Mouse (Mus musculus) stomach, embryonic 14.5 days (tissue): ENCODE results near the gene Apopt1. TPM values are rescaled to one million over a fixed set of nuclear protein-coding genes. Genes with fewer than 3 reads are reported as not detected.
A peak's percentile ranks its signal among the peaks of the same experiment; 100 is the strongest.

ENCODE experiments used
- ATAC-seq: fragments of 200-750 bp; cut with Nextera tagmentation; 2 replicates; pipeline ENCODE4 v1.8.0; 2017; ENCODE audit warnings: low read depth, moderate TSS enrichment; ENCODE audit not compliant: insufficient number of reproducible peaks, insufficient read depth, low FRiP score
- H3K27ac ChIP-seq: fragments of 300-500 bp; sonication (generic); 2 replicates; pipeline ENCODE4 v1.5.1; 2014; ENCODE audit warnings: mild to moderate bottlenecking, low read length, moderate library complexity, mixed read lengths
- H3K27me3 ChIP-seq: fragments of 300-500 bp; sonication (generic); 2 replicates; pipeline ENCODE4 v1.6.1; 2014; ENCODE audit warnings: low read length, control low read depth, mixed read lengths; ENCODE audit not compliant: control insufficient read depth, insufficient read depth
- H3K36me3 ChIP-seq: fragments of 300-500 bp; sonication (generic); 2 replicates; pipeline ENCODE4 v1.6.1; 2014; ENCODE audit warnings: mild to moderate bottlenecking, control low read depth, low read length, moderate library complexity, mixed read lengths; ENCODE audit not compliant: control insufficient read depth, insufficient read depth
- H3K4me1 ChIP-seq: fragments of 300-500 bp; sonication (generic); 2 replicates; pipeline ENCODE4 v1.6.1; 2014; ENCODE audit warnings: low read length, control low read depth, mixed read lengths; ENCODE audit not compliant: control insufficient read depth, insufficient read depth
- H3K4me2 ChIP-seq: fragments of 300-500 bp; sonication (generic); replicated peaks from 2 replicates; pipeline ENCODE4 v1.6.1; 2014; ENCODE audit warnings: low read depth, low read length, control low read depth
- H3K4me3 ChIP-seq: fragments of 300-500 bp; sonication (generic); 2 replicates; pipeline ENCODE4 v1.5.1; 2014; ENCODE audit warnings: low read depth, low read length, control low read depth
- H3K9ac ChIP-seq: fragments of 300-500 bp; sonication (generic); replicated peaks from 2 replicates; pipeline ENCODE4 v1.6.1; 2014; ENCODE audit warnings: low read depth, mild to moderate bottlenecking, control low read depth, low read length, moderate library complexity, mixed read lengths
- H3K9me3 ChIP-seq: fragments of 300-500 bp; sonication (generic); 2 replicates; pipeline ENCODE4 v1.6.1; 2016; ENCODE audit warnings: low read depth, low read length, control low read depth; ENCODE audit not compliant: control insufficient read depth
- WGBS: fragments of 180-500 bp; shearing (Covaris S2); extraction: QIAGEN DNeasy Blood & Tissue Kit; methylation state at CpG from one replicate; pipeline ENCODE4 v1.1.7; 2014; 5-methylcytosine and 5-hydroxymethylcytosine counted together
- polyA plus RNA-seq: library from polyadenylated mRNA; unstranded; fragments of >200 nt; fragmentation: Nextera tagmentation; extraction: Ambion mirVana; gene quantifications from 2 replicates; pipeline ENCODE4 v1.2.1, GENCODE M21; 2014

Apopt1 gene
- polyA plus RNA-seq, 1 experiment from 2014 or later, result 60.8 TPM

- H3K36me3 ChIP-seq, result peaks cover 82% of the 10 kb centered on the region
- no peaks in the 10 kb centered on the region for H3K9me3 ChIP-seq
- WGBS, result 66% methylated on average over 15 of the region's 15 CpGs
- no peaks in the 10 kb centered on the region for H3K27me3 ChIP-seq
- H3K4me2 ChIP-seq, result no peak overlapping the region
- no peak overlapping the region for H3K9ac ChIP-seq
- no peak overlapping the region for H3K4me3 ChIP-seq
- no peaks in the 10 kb centered on the region for H3K4me1 ChIP-seq
- H3K27ac ChIP-seq, result no peak overlapping the region
- peak; percentile 33; the same call in 1 of the 2 replicates for ATAC-seq
Observed at GRCm38 (mm10) chr12:111785174-111785573, 72.1 kb downstream of the Apopt1 start.

- WGBS, result 85% methylated on average over 6 of the region's 6 CpGs
Observed at GRCm38 (mm10) chr12:111787015-111787414, 74.0 kb downstream of the Apopt1 start.

GRCm38 (mm10) chr12:111790090-111790489 lies 77.0 kb downstream of the Apopt1 start:
- Histone ChIP-seq H3K4me3 (no peak overlapping the region), H3K9ac (no peak overlapping the region), H3K9me3 (no peaks in the 10 kb centered on the region), H3K27me3 (no peaks in the 10 kb centered on the region), H3K27ac (no peak overlapping the region), H3K36me3 (peaks cover 81% of the 10 kb centered on the region), H3K4me2 (no peak overlapping the region), H3K4me1 (no peaks in the 10 kb centered on the region)
- no peak for ATAC-seq
- WGBS, result 92% methylated on average over 5 of the region's 5 CpGs

More at GRCm38 (mm10) chr12:111787015-111787414, 74.0 kb downstream of the Apopt1 start:
- Histone ChIP-seq H3K9me3 (no peaks in the 10 kb centered on the region), H3K4me2 (no peak overlapping the region), H3K36me3 (peaks cover 80% of the 10 kb centered on the region), H3K4me3 (no peak overlapping the region), H3K9ac (no peak overlapping the region), H3K4me1 (no peaks in the 10 kb centered on the region), H3K27me3 (no peaks in the 10 kb centered on the region), H3K27ac (no peak overlapping the region)
- ATAC-seq, result no peak

GRCm38 (mm10) chr12:111790631-111791030 lies 77.6 kb downstream of the Apopt1 start:
- peaks cover 86% of the 10 kb centered on the region for H3K36me3 ChIP-seq
- no peak overlapping the region for H3K4me2 ChIP-seq
- H3K27ac ChIP-seq, result no peak overlapping the region
- H3K27me3 ChIP-seq, result no peaks in the 10 kb centered on the region
- no peaks in the 10 kb centered on the region for H3K4me1 ChIP-seq
- no peak overlapping the region for H3K4me3 ChIP-seq
- no peaks in the 10 kb centered on the region for H3K9me3 ChIP-seq
- no peak overlapping the region for H3K9ac ChIP-seq
- 90% methylated on average over 7 of the region's 7 CpGs for WGBS
- ATAC-seq, result no peak

- WGBS, result 96% methylated on average over 13 of the region's 13 CpGs
Observed at GRCm38 (mm10) chr12:111791474-111792104, 78.5 kb downstream of the Apopt1 start.

GRCm38 (mm10) chr12:111794102-111794501 lies 81.0 kb downstream of the Apopt1 start:
- ATAC-seq, result peak; percentile 44; the same call in 1 of the 2 replicates
- Histone ChIP-seq H3K9ac (no peak overlapping the region), H3K27me3 (no peaks in the 10 kb centered on the region), H3K36me3 (peaks cover 82% of the 10 kb centered on the region), H3K27ac (no peak overlapping the region), H3K4me3 (no peak overlapping the region), H3K4me2 (no peak overlapping the region), H3K4me1 (no peaks in the 10 kb centered on the region), H3K9me3 (no peaks in the 10 kb centered on the region)
- 68% methylated on average over 22 of the region's 22 CpGs for WGBS

More at GRCm38 (mm10) chr12:111791474-111792104, 78.5 kb downstream of the Apopt1 start:
- no peak overlapping the region for H3K27ac ChIP-seq
- H3K4me2 ChIP-seq, result no peak overlapping the region
- no peak overlapping the region for H3K4me3 ChIP-seq
- no peak for ATAC-seq
- peaks cover 86% of the 10 kb centered on the region for H3K36me3 ChIP-seq
- H3K9me3 ChIP-seq, result no peaks in the 10 kb centered on the region
- no peaks in the 10 kb centered on the region for H3K27me3 ChIP-seq
- no peaks in the 10 kb centered on the region for H3K4me1 ChIP-seq
- H3K9ac ChIP-seq, result no peak overlapping the region

- no peak overlapping the region for H3K9ac ChIP-seq
- no peak for ATAC-seq
- no peaks in the 10 kb centered on the region for H3K4me1 ChIP-seq
- no peaks in the 10 kb centered on the region for H3K27me3 ChIP-seq
- H3K36me3 ChIP-seq, result peaks cover 80% of the 10 kb centered on the region
- H3K27ac ChIP-seq, result no peak overlapping the region
- no peaks in the 10 kb centered on the region for H3K9me3 ChIP-seq
- WGBS, result 90% methylated on average over 18 of the region's 18 CpGs
- no peak overlapping the region for H3K4me2 ChIP-seq
- H3K4me3 ChIP-seq, result no peak overlapping the region
Observed at GRCm38 (mm10) chr12:111794526-111795179, 81.6 kb downstream of the Apopt1 start.

- H3K4me3 ChIP-seq, result no peak overlapping the region
- WGBS, result 88% methylated on average over 28 of the region's 28 CpGs
- H3K36me3 ChIP-seq, result peaks cover 75% of the 10 kb centered on the region
- H3K9me3 ChIP-seq, result no peaks in the 10 kb centered on the region
- no peaks in the 10 kb centered on the region for H3K27me3 ChIP-seq
- H3K27ac ChIP-seq, result no peak overlapping the region
- H3K9ac ChIP-seq, result no peak overlapping the region
- H3K4me1 ChIP-seq, result no peaks in the 10 kb centered on the region
- no peak overlapping the region for H3K4me2 ChIP-seq
- no peak for ATAC-seq
Observed at GRCm38 (mm10) chr12:111795180-111795895, 82.3 kb downstream of the Apopt1 start.
